Mouse (Mus musculus) limb, embryonic 14.5 days (tissue): ENCODE results near the gene Abo. TPM values are rescaled to one million over a fixed set of nuclear protein-coding genes. Genes with fewer than 3 reads are reported as not detected.

ENCODE experiments used
- ATAC-seq: fragments of 200-750 bp; cut with Nextera tagmentation; 2 replicates; pipeline ENCODE4 v1.8.0; 2017; ENCODE audit warnings: low read depth, moderate number of reproducible peaks, moderate TSS enrichment; ENCODE audit not compliant: low FRiP score
- DNase-seq: peaks from one replicate; pipeline ENCODE4 v3.0.0-alpha.2; 2015; ENCODE audit warnings: low spot score
- H3K27ac ChIP-seq: fragments of 300-500 bp; sonication (generic); replicated peaks from 2 replicates; pipeline ENCODE4 v1.5.1; 2014; ENCODE audit warnings: low read depth, mild to moderate bottlenecking, low read length, moderate library complexity, mixed read lengths
- H3K27me3 ChIP-seq: fragments of 300-500 bp; sonication (generic); 2 replicates; pipeline ENCODE4 v1.6.1; 2014; ENCODE audit warnings: low read length, mixed read lengths; ENCODE audit not compliant: control insufficient read depth, insufficient read depth
- H3K36me3 ChIP-seq: fragments of 300-500 bp; sonication (generic); 2 replicates; pipeline ENCODE4 v1.6.1; 2014; ENCODE audit warnings: mild to moderate bottlenecking, low read length, moderate library complexity, mixed read lengths; ENCODE audit not compliant: control insufficient read depth, insufficient read depth
- H3K4me1 ChIP-seq: fragments of 300-500 bp; sonication (generic); 2 replicates; pipeline ENCODE4 v1.6.1; 2014; ENCODE audit warnings: antibody characterized with exemption, low read length, mixed read lengths; ENCODE audit not compliant: control insufficient read depth, insufficient read depth
- H3K4me2 ChIP-seq: fragments of 300-500 bp; sonication (generic); replicated peaks from 2 replicates; pipeline ENCODE4 v1.6.1; 2014; ENCODE audit warnings: low read depth, mild to moderate bottlenecking, low read length, moderate library complexity; ENCODE audit not compliant: severe bottlenecking
- H3K4me3 ChIP-seq: fragments of 300-500 bp; sonication (generic); replicated peaks from 2 replicates; pipeline ENCODE4 v1.5.1; 2014; ENCODE audit warnings: low read length
- H3K9ac ChIP-seq: fragments of 300-500 bp; sonication (generic); 2 replicates; pipeline ENCODE4 v1.6.1; 2014; ENCODE audit warnings: mild to moderate bottlenecking, low read depth, low read length, moderate library complexity; ENCODE audit not compliant: severe bottlenecking
- H3K9me3 ChIP-seq: fragments of 300-500 bp; sonication (generic); 2 replicates; pipeline ENCODE4 v1.6.1; 2016; ENCODE audit warnings: low read length; ENCODE audit not compliant: control insufficient read depth
- POLR2A ChIP-seq: fragments of 200-500 bp; IDR thresholded peaks from 2 replicates; pipeline ENCODE4 v1.8.0; 2012; ENCODE audit warnings: inconsistent platforms, mild to moderate bottlenecking, moderate library complexity, borderline replicate concordance; ENCODE audit not compliant: insufficient read depth, insufficient read length; ENCODE audit errors: extremely low read depth
- WGBS: fragments of 180-500 bp; shearing (Covaris S2); extraction: QIAGEN DNeasy Blood & Tissue Kit; methylation state at CpG from one replicate; pipeline ENCODE4 v1.1.7; 2014; 5-methylcytosine and 5-hydroxymethylcytosine counted together
- polyA plus RNA-seq, 2 experiments: library from polyadenylated mRNA; depleted of rRNA in 1 of 2; stranded (reverse) in 1 of 2; unstranded in 1 of 2; fragments of >200 nt; fragmentation: Nextera tagmentation in 1 of 2; extraction: Ambion mirVana in 1 of 2; gene quantifications; 2 replicates each; pipeline versions ENCODE4 v1.2.1 to v1.2.3; 2012 to 2014

Abo gene
- polyA plus RNA-seq, 2 experiments, result not detected

- Histone ChIP-seq H3K27me3 (no peaks in the 10 kb centered on the region), H3K9ac (no peak overlapping the region), H3K9me3 (no peaks in the 10 kb centered on the region), H3K4me1 (no peaks in the 10 kb centered on the region), H3K36me3 (no peaks in the 10 kb centered on the region), H3K27ac (no peak overlapping the region), H3K4me3 (no peak overlapping the region), H3K4me2 (no peak overlapping the region)
- WGBS, result 62% methylated on average over 6 of the region's 6 CpGs
- no peak for ATAC-seq
- DNase-seq, result no peak
- no peak for TF ChIP-seq POLR2A
Observed at GRCm38 (mm10) chr2:26870666-26871065, 5.9 kb upstream of the Abo start.

GRCm38 (mm10) chr2:26862856-26863255, 1.9 kb downstream of the Abo start:
- no peak overlapping the region for H3K4me2 ChIP-seq
- no peak overlapping the region for H3K4me3 ChIP-seq
- no peak for TF ChIP-seq POLR2A
- 76% methylated on average over 3 of the region's 3 CpGs for WGBS
- no peak overlapping the region for H3K27ac ChIP-seq
- no peak for ATAC-seq
- H3K9ac ChIP-seq, result no peak overlapping the region
- no peaks in the 10 kb centered on the region for H3K36me3 ChIP-seq
- H3K9me3 ChIP-seq, result no peaks in the 10 kb centered on the region
- H3K4me1 ChIP-seq, result no peaks in the 10 kb centered on the region
- DNase-seq, result no peak
- H3K27me3 ChIP-seq, result no peaks in the 10 kb centered on the region

- no peaks in the 10 kb centered on the region for H3K27me3 ChIP-seq
- H3K9ac ChIP-seq, result no peak overlapping the region
- H3K4me1 ChIP-seq, result no peaks in the 10 kb centered on the region
- no peaks in the 10 kb centered on the region for H3K36me3 ChIP-seq
- no peak for TF ChIP-seq POLR2A
- H3K4me2 ChIP-seq, result no peak overlapping the region
- no peak overlapping the region for H3K4me3 ChIP-seq
- no peaks in the 10 kb centered on the region for H3K9me3 ChIP-seq
- H3K27ac ChIP-seq, result no peak overlapping the region
- DNase-seq, result no peak
- ATAC-seq, result no peak
- 55% methylated on average over 2 of the region's 2 CpGs for WGBS
Observed at GRCm38 (mm10) chr2:26847706-26848105, 17.1 kb downstream of the Abo start.

- Histone ChIP-seq H3K9ac (no peak overlapping the region), H3K4me2 (no peak overlapping the region), H3K36me3 (no peaks in the 10 kb centered on the region), H3K4me1 (no peaks in the 10 kb centered on the region), H3K27ac (no peak overlapping the region), H3K27me3 (no peaks in the 10 kb centered on the region), H3K4me3 (no peak overlapping the region), H3K9me3 (no peaks in the 10 kb centered on the region)
- 80% methylated on average over 2 of the region's 2 CpGs for WGBS
- no peak for ATAC-seq
- no peak for TF ChIP-seq POLR2A
- DNase-seq, result no peak
Observed at GRCm38 (mm10) chr2:26832478-26832877, 32.3 kb downstream of the Abo start.

GRCm38 (mm10) chr2:26828047-26828446, 36.7 kb downstream of the Abo start:
- Histone ChIP-seq H3K4me3 (no peak overlapping the region), H3K4me1 (no peaks in the 10 kb centered on the region), H3K27me3 (no peaks in the 10 kb centered on the region), H3K4me2 (no peak overlapping the region), H3K27ac (no peak overlapping the region), H3K9ac (no peak overlapping the region), H3K9me3 (no peaks in the 10 kb centered on the region), H3K36me3 (no peaks in the 10 kb centered on the region)
- no peak for TF ChIP-seq POLR2A
- WGBS, result 88% methylated on average over 1 of the region's 1 CpGs
- no peak for ATAC-seq
- no peak for DNase-seq

GRCm38 (mm10) chr2:26827261-26827975, 37.4 kb downstream of the Abo start:
- Histone ChIP-seq H3K9ac (no peak overlapping the region), H3K27me3 (no peaks in the 10 kb centered on the region), H3K36me3 (no peaks in the 10 kb centered on the region), H3K9me3 (no peaks in the 10 kb centered on the region), H3K27ac (no peak overlapping the region), H3K4me2 (no peak overlapping the region), H3K4me1 (no peaks in the 10 kb centered on the region), H3K4me3 (no peak overlapping the region)
- no peak for TF ChIP-seq POLR2A
- DNase-seq, result no peak
- ATAC-seq, result no peak
- WGBS, result 85% methylated on average over 1 of the region's 1 CpGs

Other genes starting within 250 kb of the Abo start
- gene Fam69b, start 236.5 kb downstream of the Abo start, polyA plus RNA-seq (2012; rRNA removed), result 42.2 and 62.8 TPM in 2 replicates
- 47.5 and 54.2 TPM in 2 replicates for gene Fam69b, start 236.5 kb downstream of the Abo start, polyA plus RNA-seq (2014; fragmentation: Nextera tagmentation; extraction: Ambion mirVana)
- gene Lcn4, start 193.7 kb downstream of the Abo start, polyA plus RNA-seq (2012; rRNA removed), result not detected in 2 replicates
- not detected in 2 replicates for gene Lcn4, start 193.7 kb downstream of the Abo start, polyA plus RNA-seq (2014; fragmentation: Nextera tagmentation; extraction: Ambion mirVana)
- 19.2 and 23.6 TPM in 2 replicates for gene Surf6, start 37.9 kb upstream of the Abo start, polyA plus RNA-seq (2012; rRNA removed)
- gene Surf6, start 37.9 kb upstream of the Abo start, polyA plus RNA-seq (2014; fragmentation: Nextera tagmentation; extraction: Ambion mirVana), result 14.1 and 15.3 TPM in 2 replicates
- 49.0 and 61.2 TPM in 2 replicates for gene Med22, start 45.7 kb upstream of the Abo start, polyA plus RNA-seq (2012; rRNA removed)
- 32.7 and 36.2 TPM in 2 replicates for gene Med22, start 45.7 kb upstream of the Abo start, polyA plus RNA-seq (2014; fragmentation: Nextera tagmentation; extraction: Ambion mirVana)
- 1,637 and 2,054 TPM in 2 replicates for gene Rpl7a, start 45.8 kb upstream of the Abo start, polyA plus RNA-seq (2012; rRNA removed)
- 733 and 758 TPM in 2 replicates for gene Rpl7a, start 45.8 kb upstream of the Abo start, polyA plus RNA-seq (2014; fragmentation: Nextera tagmentation; extraction: Ambion mirVana)
- 41.2 and 41.6 TPM in 2 replicates for gene Surf2, start 51.4 kb upstream of the Abo start, polyA plus RNA-seq (2012; rRNA removed)
- 30.7 and 36.5 TPM in 2 replicates for gene Surf2, start 51.4 kb upstream of the Abo start, polyA plus RNA-seq (2014; fragmentation: Nextera tagmentation; extraction: Ambion mirVana)
- 57.9 and 69.1 TPM in 2 replicates for gene Surf1, start 51.6 kb upstream of the Abo start, polyA plus RNA-seq (2012; rRNA removed)
- 51.2 and 59.7 TPM in 2 replicates for gene Surf1, start 51.6 kb upstream of the Abo start, polyA plus RNA-seq (2014; fragmentation: Nextera tagmentation; extraction: Ambion mirVana)
- gene Surf4, start 68.9 kb upstream of the Abo start, polyA plus RNA-seq (2012; rRNA removed), result 235 and 291 TPM in 2 replicates
- gene Surf4, start 68.9 kb upstream of the Abo start, polyA plus RNA-seq (2014; fragmentation: Nextera tagmentation; extraction: Ambion mirVana), result 265 and 279 TPM in 2 replicates
- gene Stkld1, start 69.1 kb upstream of the Abo start, polyA plus RNA-seq (2012; rRNA removed), result 0.09 and 0.18 TPM in 2 replicates
- 0.08 TPM in 1 of 2 replicates, not detected in the other for gene Stkld1, start 69.1 kb upstream of the Abo start, polyA plus RNA-seq (2014; fragmentation: Nextera tagmentation; extraction: Ambion mirVana)
- 55.8 and 64.3 TPM in 2 replicates for gene Rexo4, start 99.4 kb upstream of the Abo start, polyA plus RNA-seq (2012; rRNA removed)
- gene Rexo4, start 99.4 kb upstream of the Abo start, polyA plus RNA-seq (2014; fragmentation: Nextera tagmentation; extraction: Ambion mirVana), result 46.1 and 49.5 TPM in 2 replicates
- gene Adamts13, start 108.4 kb upstream of the Abo start, polyA plus RNA-seq (2012; rRNA removed), result 0.04 TPM in 1 of 2 replicates, not detected in the other
- not detected in 2 replicates for gene Adamts13, start 108.4 kb upstream of the Abo start, polyA plus RNA-seq (2014; fragmentation: Nextera tagmentation; extraction: Ambion mirVana)
- 82.9 and 94.2 TPM in 2 replicates for gene Cacfd1, start 144.9 kb upstream of the Abo start, polyA plus RNA-seq (2012; rRNA removed)
- gene Cacfd1, start 144.9 kb upstream of the Abo start, polyA plus RNA-seq (2014; fragmentation: Nextera tagmentation; extraction: Ambion mirVana), result 65.3 and 68.6 TPM in 2 replicates
- gene Slc2a6, start 163.0 kb upstream of the Abo start, polyA plus RNA-seq (2012; rRNA removed), result 0.73 and 1.0 TPM in 2 replicates
- 0.48 and 0.88 TPM in 2 replicates for gene Slc2a6, start 163.0 kb upstream of the Abo start, polyA plus RNA-seq (2014; fragmentation: Nextera tagmentation; extraction: Ambion mirVana)
- gene Mymk, start 207.2 kb upstream of the Abo start, polyA plus RNA-seq (2012; rRNA removed), result 46.8 and 60.5 TPM in 2 replicates
- 47.8 and 70.4 TPM in 2 replicates for gene Mymk, start 207.2 kb upstream of the Abo start, polyA plus RNA-seq (2014; fragmentation: Nextera tagmentation; extraction: Ambion mirVana)
- gene Adamtsl2, start 214.4 kb upstream of the Abo start, polyA plus RNA-seq (2012; rRNA removed), result 16.1 and 21.5 TPM in 2 replicates
- gene Adamtsl2, start 214.4 kb upstream of the Abo start, polyA plus RNA-seq (2014; fragmentation: Nextera tagmentation; extraction: Ambion mirVana), result 9.3 and 12.9 TPM in 2 replicates